Mouse (Mus musculus): Measurements from ENCODE around the gene Gm11492. TPM values are rescaled to one million over a fixed set of nuclear protein-coding genes. Genes with fewer than 3 reads are reported as not detected.
A peak's percentile ranks its signal among the peaks of the same experiment; 100 is the strongest.

Gene Gm11492
- polyA plus RNA-seq (2011; ENCODE audit: insufficient read length, low read depth, missing spikeins): not detected in 2 replicates

- no peak for TF ChIP-seq POLR2A (IDR thresholded peaks at IDR 0.05; ENCODE audit: low read depth, low read length)
- no peak for TF ChIP-seq CTCF (IDR thresholded peaks at IDR 0.05; ENCODE audit: borderline replicate concordance, insufficient read depth, low read length)
- Histone ChIP-seq H3K4me3 (ENCODE audit: insufficient read depth, low read length) (no peak within 1 kb of the TSS), H3K4me1 (ENCODE audit: control insufficient read depth, insufficient read depth, low read length) (no peaks in the 10 kb centered on the region)
Observed at GRCm38 (mm10) chr11:87566501-87566900, at the start of gene Gm11492. Gm11492 (plus strand) TSS chr11:87566653.

DNA sequence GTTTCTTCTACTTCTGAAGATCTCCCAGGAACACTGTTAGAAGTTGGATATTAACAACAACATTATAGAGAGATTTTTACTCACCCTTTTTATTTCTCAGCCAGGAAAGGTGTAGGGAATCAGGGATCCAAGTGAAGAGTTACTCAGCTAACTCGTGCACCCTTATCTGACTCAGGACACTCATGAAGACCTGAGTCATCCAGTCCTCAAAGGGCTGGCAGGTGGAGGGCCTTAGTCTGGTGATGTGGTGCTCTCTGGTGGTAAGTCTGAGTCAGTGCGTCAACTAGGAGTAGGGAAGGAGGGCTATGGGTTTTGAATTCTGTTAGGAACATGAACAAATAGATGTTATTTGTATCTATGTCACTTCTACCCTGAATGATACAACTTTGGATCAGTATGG is 47.2 kb upstream of the Gm11492 start:
- no peak overlapping the region for H3K27ac ChIP-seq (ENCODE audit: insufficient read depth, low read length)
- no peak overlapping the region for H3K4me3 ChIP-seq (ENCODE audit: insufficient read depth, low read length)
- TF ChIP-seq POLR2A (IDR thresholded peaks at IDR 0.05; ENCODE audit: low read depth, low read length) (no peak), CTCF (IDR thresholded peaks at IDR 0.05; ENCODE audit: borderline replicate concordance, insufficient read depth, low read length) (peak; percentile 64; the same call in 1 of the 2 replicates)
- no peaks in the 10 kb centered on the region for H3K4me1 ChIP-seq (ENCODE audit: control insufficient read depth, insufficient read depth, low read length)

More at GRCm38 (mm10) chr11:87566501-87566900, at the start of gene Gm11492:
- H3K27ac ChIP-seq (ENCODE audit: insufficient read depth, low read length): no peak within 1 kb of the TSS

- no peak overlapping the region for H3K27ac ChIP-seq (ENCODE audit: insufficient read depth, low read length)
- H3K4me3 ChIP-seq (ENCODE audit: insufficient read depth, low read length): no peak overlapping the region
- no peaks in the 10 kb centered on the region for H3K4me1 ChIP-seq (ENCODE audit: control insufficient read depth, insufficient read depth, low read length)
- TF ChIP-seq CTCF (IDR thresholded peaks at IDR 0.05; ENCODE audit: borderline replicate concordance, insufficient read depth, low read length): no peak
Observed at GRCm38 (mm10) chr11:87523466-87523865, 43.0 kb upstream of the Gm11492 start.

- Histone ChIP-seq H3K27ac (ENCODE audit: insufficient read depth, low read length) (no peak overlapping the region), H3K4me3 (ENCODE audit: insufficient read depth, low read length) (no peak overlapping the region), H3K4me1 (ENCODE audit: control insufficient read depth, insufficient read depth, low read length) (no peaks in the 10 kb centered on the region)
- TF ChIP-seq POLR2A (IDR thresholded peaks at IDR 0.05; ENCODE audit: low read depth, low read length): no peak
- TF ChIP-seq CTCF (IDR thresholded peaks at IDR 0.05; ENCODE audit: borderline replicate concordance, insufficient read depth, low read length): no peak
Observed at GRCm38 (mm10) chr11:87523967-87524366, 42.5 kb upstream of the Gm11492 start.

- TF ChIP-seq POLR2A (IDR thresholded peaks at IDR 0.05; ENCODE audit: low read depth, low read length) (no peak), CTCF (IDR thresholded peaks at IDR 0.05; ENCODE audit: borderline replicate concordance, insufficient read depth, low read length) (no peak)
- Histone ChIP-seq H3K27ac (ENCODE audit: insufficient read depth, low read length) (no peak overlapping the region), H3K4me3 (ENCODE audit: insufficient read depth, low read length) (no peak overlapping the region)
Observed at GRCm38 (mm10) chr11:87524780-87525179, 41.7 kb upstream of the Gm11492 start.

GRCm38 (mm10) chr11:87527364-87527763 is 39.1 kb upstream of the Gm11492 start:
- H3K4me1 ChIP-seq (ENCODE audit: control insufficient read depth, insufficient read depth, low read length): no peaks in the 10 kb centered on the region
- TF ChIP-seq POLR2A (IDR thresholded peaks at IDR 0.05; ENCODE audit: low read depth, low read length): no peak
- TF ChIP-seq CTCF (IDR thresholded peaks at IDR 0.05; ENCODE audit: borderline replicate concordance, insufficient read depth, low read length): no peak

More at GRCm38 (mm10) chr11:87524780-87525179, 41.7 kb upstream of the Gm11492 start:
- no peaks in the 10 kb centered on the region for H3K4me1 ChIP-seq (ENCODE audit: control insufficient read depth, insufficient read depth, low read length)

GRCm38 (mm10) chr11:87527990-87528389 is 38.5 kb upstream of the Gm11492 start:
- Histone ChIP-seq H3K27ac (ENCODE audit: insufficient read depth, low read length) (no peak overlapping the region), H3K4me1 (ENCODE audit: control insufficient read depth, insufficient read depth, low read length) (no peaks in the 10 kb centered on the region), H3K4me3 (ENCODE audit: insufficient read depth, low read length) (no peak overlapping the region)
- TF ChIP-seq POLR2A (IDR thresholded peaks at IDR 0.05; ENCODE audit: low read depth, low read length) (no peak), CTCF (IDR thresholded peaks at IDR 0.05; ENCODE audit: borderline replicate concordance, insufficient read depth, low read length) (no peak)

More at GRCm38 (mm10) chr11:87527364-87527763, 39.1 kb upstream of the Gm11492 start:
- no peak overlapping the region for H3K4me3 ChIP-seq (ENCODE audit: insufficient read depth, low read length)
- no peak overlapping the region for H3K27ac ChIP-seq (ENCODE audit: insufficient read depth, low read length)

- Histone ChIP-seq H3K4me1 (ENCODE audit: control insufficient read depth, insufficient read depth, low read length) (no peaks in the 10 kb centered on the region), H3K27ac (ENCODE audit: insufficient read depth, low read length) (no peak overlapping the region), H3K4me3 (ENCODE audit: insufficient read depth, low read length) (no peak overlapping the region)
- TF ChIP-seq POLR2A (IDR thresholded peaks at IDR 0.05; ENCODE audit: low read depth, low read length) (no peak), CTCF (IDR thresholded peaks at IDR 0.05; ENCODE audit: borderline replicate concordance, insufficient read depth, low read length) (no peak)
Observed at GRCm38 (mm10) chr11:87531695-87532094, 34.8 kb upstream of the Gm11492 start.

DNA sequence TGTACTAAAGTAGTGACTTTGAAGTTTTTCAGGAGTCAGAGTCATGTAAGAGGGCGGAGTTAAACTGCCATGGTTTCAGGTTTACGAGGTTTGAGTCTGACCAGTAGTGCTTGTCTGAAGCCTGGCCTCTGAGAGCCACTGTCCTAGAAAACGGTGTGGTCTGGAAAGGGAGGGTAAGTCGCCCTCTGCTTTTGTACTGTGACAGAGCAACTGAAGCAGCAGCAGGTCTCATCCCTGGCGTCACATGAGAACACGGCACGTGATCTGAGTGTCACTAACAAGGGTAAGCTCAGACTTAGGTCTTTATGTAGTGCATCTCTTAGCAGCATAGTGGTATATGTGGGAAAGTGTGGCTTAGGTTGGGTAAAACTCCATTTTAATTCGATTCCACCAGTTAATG is 24.2 kb upstream of the Gm11492 start:
- no peaks in the 10 kb centered on the region for H3K4me1 ChIP-seq (ENCODE audit: control insufficient read depth, insufficient read depth, low read length)
- no peak overlapping the region for H3K4me3 ChIP-seq (ENCODE audit: insufficient read depth, low read length)
- no peak for TF ChIP-seq CTCF (IDR thresholded peaks at IDR 0.05; ENCODE audit: borderline replicate concordance, insufficient read depth, low read length)
- no peak overlapping the region for H3K27ac ChIP-seq (ENCODE audit: insufficient read depth, low read length)

DNA sequence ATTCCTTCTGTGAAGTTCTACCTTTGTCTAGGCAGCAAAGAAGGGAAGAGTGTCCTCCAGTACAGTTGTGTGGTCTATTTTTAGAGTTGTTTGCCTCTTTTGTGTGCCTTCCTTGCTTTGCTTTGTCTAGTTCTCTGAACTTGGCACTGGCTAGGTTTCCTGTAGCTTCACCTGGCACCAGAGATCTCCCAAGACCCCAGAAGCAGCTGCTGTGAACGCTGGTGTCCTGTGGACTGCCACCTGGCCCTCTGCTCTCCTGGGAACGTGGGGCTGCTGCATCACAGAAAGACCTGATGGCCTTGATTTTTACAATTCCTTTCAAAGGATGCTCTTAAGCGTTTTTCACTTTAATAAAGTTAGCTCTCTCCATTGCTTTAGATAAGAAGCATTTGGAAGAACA is 23.5 kb upstream of the Gm11492 start:
- no peaks in the 10 kb centered on the region for H3K4me1 ChIP-seq (ENCODE audit: control insufficient read depth, insufficient read depth, low read length)
- TF ChIP-seq CTCF (IDR thresholded peaks at IDR 0.05; ENCODE audit: borderline replicate concordance, insufficient read depth, low read length) (no peak), POLR2A (IDR thresholded peaks at IDR 0.05; ENCODE audit: low read depth, low read length) (no peak)

GRCm38 (mm10) chr11:87553342-87553741 is 13.1 kb upstream of the Gm11492 start:
- Histone ChIP-seq H3K4me1 (ENCODE audit: control insufficient read depth, insufficient read depth, low read length) (peaks cover 9% of the 10 kb centered on the region; the same call in 1 of the 2 replicates), H3K4me3 (ENCODE audit: insufficient read depth, low read length) (no peak overlapping the region), H3K27ac (ENCODE audit: insufficient read depth, low read length) (no peak overlapping the region)
- TF ChIP-seq POLR2A (IDR thresholded peaks at IDR 0.05; ENCODE audit: low read depth, low read length) (no peak), CTCF (IDR thresholded peaks at IDR 0.05; ENCODE audit: borderline replicate concordance, insufficient read depth, low read length) (no peak)

More for the DNA sequence above, 23.5 kb upstream of the Gm11492 start:
- Histone ChIP-seq H3K4me3 (ENCODE audit: insufficient read depth, low read length) (no peak overlapping the region), H3K27ac (ENCODE audit: insufficient read depth, low read length) (no peak overlapping the region)

Data from embryonic fibroblast, embryonic 13.5 days (primary cell).